Mouse (Mus musculus) gastrocnemius, adult 2 months (tissue): ENCODE results near the gene Bcor. TPM values are rescaled to one million over a fixed set of nuclear protein-coding genes. Genes with fewer than 3 reads are reported as not detected.

ENCODE experiments used
- DNase-seq: peaks from one replicate; pipeline ENCODE4 v3.0.0; 2022
- H3K27ac ChIP-seq: fragments of 200-600 bp; 2 replicates; pipeline ENCODE4 v1.8.1; 2022; ENCODE audit warnings: mild to moderate bottlenecking
- H3K4me3 ChIP-seq: fragments of 200-600 bp; 2 replicates; pipeline ENCODE4 v1.8.1; 2022; ENCODE audit warnings: mild to moderate bottlenecking, moderate library complexity
- CTCF ChIP-seq: fragments of 200-600 bp; IDR thresholded peaks from 2 replicates; pipeline ENCODE4 v1.8.1; 2022; ENCODE audit warnings: antibody characterized with exemption, mild to moderate bottlenecking, moderate library complexity
- intact Hi-C: fragments of 180-260 bp; cut with DNase I; formaldehyde crosslinking; loops from one replicate; pipeline ENCODE4 v1.15.1; 2025
- total RNA-seq, 2 experiments: library from RNA; stranded (reverse); gene quantifications; 2 replicates each; pipeline ENCODE4 v1.2.3; 2021

Bcor gene
- total RNA-seq, 2 experiments from 2014 or later = 14.9 to 17.1 TPM

- Histone ChIP-seq H3K4me3 (peak overlapping the region; percentile 74; the same call in 1 of the 2 replicates), H3K27ac (peak overlapping the region; percentile 82)
- intact Hi-C loops = loop anchor here (5.0 to 10.0 kb wide), 3 partner anchors 123 to 465 kb away; no protein-coding TSS in a partner anchor
- no peak for DNase-seq
- no peak for TF ChIP-seq CTCF
Observed at GRCm38 (mm10) chrX:12129828-12130809, 30.0 kb downstream of the Bcor start.

GRCm38 (mm10) chrX:12129230-12129629, 30.9 kb downstream of the Bcor start:
- no peak for TF ChIP-seq CTCF

GRCm38 (mm10) chrX:12128165-12129083, 31.7 kb downstream of the Bcor start:
- TF ChIP-seq CTCF = no peak
- Histone ChIP-seq H3K4me3 (peak overlapping the region; percentile 74), H3K27ac (peak overlapping the region; percentile 82)
- peak; percentile 70 for DNase-seq
- intact Hi-C loops = no loop called here

More at GRCm38 (mm10) chrX:12129230-12129629, 30.9 kb downstream of the Bcor start:
- intact Hi-C loops = no loop called here
- peak; percentile 84 for DNase-seq
- peak overlapping the region; percentile 74 for H3K4me3 ChIP-seq
- peak overlapping the region; percentile 82 for H3K27ac ChIP-seq

- DNase-seq = no peak
- peak overlapping the region; percentile 74 for H3K4me3 ChIP-seq
- H3K27ac ChIP-seq = peak overlapping the region; percentile 82
- TF ChIP-seq CTCF = no peak
- intact Hi-C loops = no loop called here
Observed at GRCm38 (mm10) chrX:12127799-12128164, 32.4 kb downstream of the Bcor start.

- no peak for DNase-seq
- Histone ChIP-seq H3K27ac (peak overlapping the region; percentile 82; the same call in 1 of the 2 replicates), H3K4me3 (peak overlapping the region; percentile 74)
- intact Hi-C loops = no loop called here
- no peak for TF ChIP-seq CTCF
Observed at GRCm38 (mm10) chrX:12127106-12127670, 33.0 kb downstream of the Bcor start.

GRCm38 (mm10) chrX:12126408-12127105, 33.6 kb downstream of the Bcor start:
- TF ChIP-seq CTCF = no peak
- DNase-seq = no peak
- intact Hi-C loops = no loop called here
- no peak overlapping the region for H3K27ac ChIP-seq
- H3K4me3 ChIP-seq = no peak overlapping the region

GRCm38 (mm10) chrX:12124571-12124970, 35.6 kb downstream of the Bcor start:
- intact Hi-C loops = no loop called here
- no peak for DNase-seq
- no peak overlapping the region for H3K27ac ChIP-seq
- TF ChIP-seq CTCF = no peak
- no peak overlapping the region for H3K4me3 ChIP-seq

- no peak overlapping the region for H3K27ac ChIP-seq
- no peak overlapping the region for H3K4me3 ChIP-seq
- TF ChIP-seq CTCF = no peak
- intact Hi-C loops = no loop called here
- no peak for DNase-seq
Observed at GRCm38 (mm10) chrX:12123687-12124087, 36.5 kb downstream of the Bcor start.

- intact Hi-C loops = no loop called here
- Histone ChIP-seq H3K4me3 (peak overlapping the region; percentile 34), H3K27ac (peak overlapping the region; percentile 62)
- no peak for DNase-seq
- TF ChIP-seq CTCF = no peak
Observed at GRCm38 (mm10) chrX:12122594-12123331, 37.4 kb downstream of the Bcor start.

GRCm38 (mm10) chrX:12119476-12119875, 40.7 kb downstream of the Bcor start:
- Histone ChIP-seq H3K27ac (no peak overlapping the region), H3K4me3 (no peak overlapping the region)
- DNase-seq = no peak
- intact Hi-C loops = no loop called here
- no peak for TF ChIP-seq CTCF

GRCm38 (mm10) chrX:12116128-12116527, 44.0 kb downstream of the Bcor start:
- H3K27ac ChIP-seq = peak overlapping the region; percentile 80
- peak; percentile 78 for DNase-seq
- intact Hi-C loops = no loop called here

More at GRCm38 (mm10) chrX:12116128-12116527, 44.0 kb downstream of the Bcor start:
- no peak for TF ChIP-seq CTCF
- H3K4me3 ChIP-seq = peak overlapping the region; percentile 32
